Mouse (Mus musculus) layer of hippocampus, postnatal 10 days (tissue): Measurements from ENCODE around the gene BC117090. TPM values are rescaled to one million over a fixed set of nuclear protein-coding genes. Genes with fewer than 3 reads are reported as not detected.
"Not testable (repeated sequence)": the region's sequence is repeated elsewhere in the genome, so short reads cannot be mapped to it uniquely, and the experiment has no call there.

Experiments
- DNase-seq, 2 experiments: peaks; one replicate each; pipeline ENCODE4 v3.0.0; 2021; ENCODE audit warnings: low spot score in 2 of 2
- long read RNA-seq: library from polyadenylated mRNA; stranded (forward); transcript quantifications from one replicate; pipeline ENCODE4 v2.0.0, GENCODE M21; 2023
- total RNA-seq, 2 experiments: library from RNA; stranded (reverse); gene quantifications; 2 replicates each; pipeline ENCODE4 v1.2.3; 2021

BC117090 gene
- not detected for total RNA-seq
- long read RNA-seq: 0 reads

DNA sequence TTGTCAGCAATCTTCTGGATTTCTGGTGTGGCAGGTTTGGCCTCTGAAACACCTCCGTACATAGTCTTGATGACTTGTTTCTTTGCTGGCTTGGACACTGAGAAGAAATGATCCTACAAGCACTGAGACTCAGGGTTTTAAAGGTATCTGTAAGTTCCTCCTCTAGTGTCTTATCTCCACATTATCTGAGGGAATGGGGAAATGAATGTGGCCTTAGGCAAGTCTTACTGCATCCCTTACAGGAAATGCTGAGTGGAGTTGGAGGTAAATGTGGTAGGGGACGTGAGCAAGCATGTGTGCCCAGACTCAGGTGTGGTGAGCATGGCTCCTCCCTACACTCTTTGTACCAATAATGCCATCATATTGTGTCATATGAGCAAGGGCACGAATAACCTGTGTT is at the start of gene BC117090:
BC117090 (minus strand) TSS at position 101 of the 400 bp plus-strand sequence.
- DNase-seq: no peak

DNA sequence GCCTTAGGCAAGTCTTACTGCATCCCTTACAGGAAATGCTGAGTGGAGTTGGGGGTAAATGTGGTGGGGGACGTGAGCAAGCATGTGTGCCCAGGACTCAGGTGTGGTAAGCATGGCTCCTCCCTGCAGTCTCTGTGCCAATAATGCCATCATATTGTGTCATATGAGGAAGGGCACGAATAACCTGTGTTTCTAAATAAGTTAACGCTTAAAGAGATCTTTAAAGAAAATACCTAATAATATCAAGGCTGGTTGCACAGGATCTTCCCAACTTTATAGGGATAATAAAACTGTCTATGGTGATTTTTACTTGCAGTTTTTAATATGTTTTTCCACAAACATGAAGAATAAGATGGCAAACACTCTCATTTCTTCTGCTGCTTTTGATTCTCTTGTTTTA is 33.5 kb upstream of the BC117090 start, which contains the start of gene BC100530:
BC100530 (minus strand) TSS at position 101 of the 400 bp plus-strand sequence.
- DNase-seq: not testable (repeated sequence)

DNA sequence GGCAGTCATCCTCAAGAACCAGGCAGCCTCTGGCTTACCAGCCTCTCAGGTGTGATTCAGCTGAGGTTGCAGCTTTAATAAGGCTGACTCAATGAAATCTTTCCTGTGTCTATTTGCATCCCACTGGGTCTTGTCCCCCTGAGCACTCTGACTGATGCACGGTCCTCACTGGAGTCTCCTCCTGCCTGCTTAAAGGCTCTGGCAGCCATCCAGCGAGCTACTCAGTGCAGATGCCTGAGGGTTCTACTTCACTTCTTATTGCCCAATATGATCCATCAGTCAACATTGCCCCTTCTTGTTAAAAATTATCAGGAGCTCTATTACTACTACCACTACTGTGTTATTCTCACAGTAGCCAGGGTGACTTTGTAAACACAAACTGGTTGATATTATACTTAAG is 3.0 kb upstream of the BC117090 start:
- no peak for DNase-seq

GRCm38 (mm10) chr16:36319286-36319685 is 14.8 kb downstream of the BC117090 start:
- no peak for DNase-seq

DNA sequence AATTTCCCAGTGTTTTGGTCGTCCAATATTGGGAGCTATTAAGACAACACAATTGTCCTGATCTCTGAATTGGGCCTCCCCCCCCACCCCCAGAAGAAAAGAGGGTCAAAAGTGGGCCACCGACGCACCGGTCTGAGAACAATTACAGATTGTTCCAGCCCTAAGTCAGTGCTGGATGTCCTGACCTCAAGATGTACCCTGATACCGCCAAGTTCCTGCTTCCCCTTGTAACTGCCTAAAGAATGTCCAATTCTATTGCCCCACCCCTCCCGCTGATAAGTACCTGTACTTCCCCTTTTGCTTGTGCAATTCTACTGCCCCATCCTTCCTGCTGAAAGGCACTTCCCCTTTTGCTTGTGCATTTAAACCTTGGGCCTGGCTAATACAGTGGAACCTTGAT is 18.0 kb downstream of the BC117090 start:
- not testable (repeated sequence) for DNase-seq

DNA sequence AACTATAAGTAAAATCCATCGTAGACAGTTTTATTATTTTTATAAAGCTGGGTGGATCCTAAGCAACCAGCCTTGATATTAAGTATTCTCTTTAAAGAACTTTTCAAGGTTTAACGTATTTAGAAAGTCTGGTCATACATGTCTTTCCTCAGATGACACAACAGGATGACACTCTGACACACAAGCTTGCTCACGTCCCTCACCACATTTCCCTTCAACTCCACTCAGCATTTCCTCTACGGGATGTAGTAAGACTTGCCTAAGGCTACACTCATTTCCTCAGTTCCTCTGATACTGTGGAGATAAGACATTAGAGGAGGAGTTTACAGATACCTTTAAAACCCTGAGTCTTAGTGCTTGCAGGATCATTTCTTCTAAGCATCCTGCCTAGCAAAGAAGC is 26.5 kb downstream of the BC117090 start:
- no peak for DNase-seq

DNA sequence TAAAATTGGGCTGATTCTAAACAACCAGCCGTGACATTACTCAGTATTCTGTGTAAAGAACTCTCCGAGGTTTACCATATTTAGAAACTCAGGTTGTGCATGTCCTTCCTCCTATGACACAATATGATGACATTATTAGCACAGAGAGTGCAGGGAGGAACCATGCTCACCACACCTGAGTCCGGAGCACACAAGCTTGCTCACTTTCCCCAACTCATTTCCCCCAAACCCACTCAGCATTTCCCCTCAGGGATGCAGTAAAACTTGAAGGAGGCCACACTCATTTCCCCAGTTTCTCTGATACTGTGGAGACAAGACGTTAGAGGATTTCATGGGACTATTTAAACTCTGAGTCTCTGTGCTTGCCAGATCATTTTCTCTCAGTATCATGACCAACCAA is 45.0 kb downstream of the BC117090 start:
- DNase-seq: no peak

DNA sequence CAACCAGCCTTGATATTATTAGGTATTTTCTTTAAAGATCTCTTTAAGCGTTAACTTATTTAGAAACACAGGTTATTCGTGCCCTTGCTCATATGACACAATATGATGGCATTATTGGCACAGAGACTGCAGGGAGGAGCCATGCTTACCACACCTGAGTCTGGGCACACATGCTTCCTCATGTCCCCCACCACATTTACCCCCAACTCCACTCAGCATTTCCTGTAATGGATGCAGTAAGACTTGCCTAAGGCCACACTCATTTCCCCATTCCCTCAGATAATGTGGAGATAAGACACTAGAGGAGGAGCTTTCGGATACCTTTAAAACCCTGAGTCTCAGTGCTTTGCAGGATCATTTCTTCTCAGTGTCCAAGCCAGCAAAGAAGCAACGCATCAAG is 57.3 kb downstream of the BC117090 start, which contains the start of gene Stfa1:
Stfa1 (plus strand) TSS at position 156 of the 400 bp plus-strand sequence.
- not testable (repeated sequence) for DNase-seq

Other genes starting within 250 kb of the BC117090 start
- not detected for gene Csta1, start 203.1 kb downstream of the BC117090 start, total RNA-seq
- gene Stfa2l1, start 177.5 kb downstream of the BC117090 start, total RNA-seq: 1 to 10 TPM in 1 of 2 experiments, not detected in 1; 2.8 TPM
- gene Gm5483, start 150.1 kb downstream of the BC117090 start, total RNA-seq: 1 to 10 TPM in 1 of 2 experiments, not detected in 1; 3.2 TPM
- not detected for gene Gm5416, start 123.9 kb downstream of the BC117090 start, total RNA-seq
- not detected for gene 2010005H15Rik, start 112.9 kb downstream of the BC117090 start, total RNA-seq
- 1 to 10 TPM in 1 of 2 experiments, not detected in 1; 2.9 TPM for gene Stfa1, start 57.4 kb downstream of the BC117090 start, total RNA-seq
- gene BC100530, start 33.4 kb upstream of the BC117090 start, total RNA-seq: 1 to 10 TPM in 1 of 2 experiments, not detected in 1; 4.5 TPM
- under 1 TPM in 1 of 2 experiments, not detected in 1; 0.89 TPM for gene Stfa2, start 74.1 kb upstream of the BC117090 start, total RNA-seq
- 1 to 10 TPM in 1 of 2 experiments, not detected in 1; 2.5 TPM for gene Stfa3, start 121.1 kb upstream of the BC117090 start, total RNA-seq
- 1 to 10 TPM; 1.7 to 2.3 TPM for gene Casr, start 227.8 kb upstream of the BC117090 start, total RNA-seq